Mouse (Mus musculus): ENCODE results near the gene Bub1b. TPM values are rescaled to one million over a fixed set of nuclear protein-coding genes. Genes with fewer than 3 reads are reported as not detected.
A peak's percentile ranks its signal among the peaks of the same experiment; 100 is the strongest.

Gene Bub1b
- total and polyA plus RNA-seq, 3 experiments = 91.5 to 118 (median 99.3) TPM

DNA sequence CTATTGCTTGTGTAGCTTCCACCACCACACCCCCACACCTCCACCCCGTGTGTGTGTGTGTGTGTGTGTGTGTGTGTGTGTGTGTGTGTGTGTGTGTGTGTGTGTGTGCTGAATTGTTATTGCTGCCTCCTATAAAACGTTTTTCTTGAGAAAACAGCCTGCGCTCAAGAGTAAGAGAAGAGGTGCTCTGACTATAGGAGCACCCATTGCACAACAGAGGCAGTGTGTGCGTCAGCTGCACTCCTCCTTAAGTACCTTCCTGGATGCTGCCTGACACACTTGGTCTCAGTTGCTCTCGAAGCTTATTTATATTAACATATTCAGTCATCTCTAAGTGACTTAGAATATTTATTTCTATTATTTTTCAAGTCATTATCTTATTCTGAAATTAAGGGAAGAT, 20.0 kb downstream of the Bub1b start:
- Histone ChIP-seq H3K9ac (ENCODE audit: insufficient read depth, low read depth) (no peak overlapping the region), H3K79me2 (replicated peaks; ENCODE audit: control insufficient read depth, extremely low read depth, insufficient read depth, poor library complexity, severe bottlenecking) (no peaks in the 10 kb centered on the region; the same call in none of the 2 replicates), H3K4me2 (ENCODE audit: insufficient read depth, low read depth, poor library complexity, severe bottlenecking) (no peak overlapping the region), H3K9me3 (replicated peaks; ENCODE audit: low read length) (peaks cover 10% of the 10 kb centered on the region), H3K27me3 (replicated peaks) (no peaks in the 10 kb centered on the region), H3K4me3 (replicated peaks in 1 of 3; ENCODE audit: low read depth in 2 of 3, low read length in 2 of 3, poor library complexity in 1 of 3) (no peak overlapping the region), H3K4me1 (ENCODE audit: control insufficient read depth in 1 of 2, insufficient read depth in 2 of 2) (peaks cover 21 to 49% of the 10 kb centered on the region in 2 experiments), H3K27ac (ENCODE audit: insufficient read depth, low read depth) (no peak overlapping the region), H3K36me3 (replicated peaks in 1 of 2; ENCODE audit: control insufficient read depth in 1 of 2, insufficient read depth in 1 of 2, low read length in 1 of 2) (peaks cover 69 to 89% of the 10 kb centered on the region in 2 experiments)
- in situ Hi-C loops (cut with MboI; ENCODE audit: low pct_ligation_motif_present, low pct_unique_long_range_greater_than_20kb, low sequenced_read_pairs) = no loop called here
- TF ChIP-seq MAX (IDR thresholded peaks at IDR 0.05; ENCODE audit: low read length) = no peak
- TF ChIP-seq ETS1 (conservative IDR thresholded peaks at IDR 0.05; ENCODE audit: low read depth, low read length) = no peak
- no peak for TF ChIP-seq ELF1 (IDR thresholded peaks at IDR 0.05; ENCODE audit: low read depth, low read length)
- no peak for TF ChIP-seq CHD1 (IDR thresholded peaks at IDR 0.05; ENCODE audit: low read depth, low read length)
- DNase-seq (ENCODE audit: extremely low read depth) = no peak
- dilution Hi-C loops (cut with MboI; ENCODE audit: extremely low pct_ligation_motif_present, extremely low pct_unique_long_range_greater_than_20kb, low sequenced_read_pairs) = no loop called here

DNA sequence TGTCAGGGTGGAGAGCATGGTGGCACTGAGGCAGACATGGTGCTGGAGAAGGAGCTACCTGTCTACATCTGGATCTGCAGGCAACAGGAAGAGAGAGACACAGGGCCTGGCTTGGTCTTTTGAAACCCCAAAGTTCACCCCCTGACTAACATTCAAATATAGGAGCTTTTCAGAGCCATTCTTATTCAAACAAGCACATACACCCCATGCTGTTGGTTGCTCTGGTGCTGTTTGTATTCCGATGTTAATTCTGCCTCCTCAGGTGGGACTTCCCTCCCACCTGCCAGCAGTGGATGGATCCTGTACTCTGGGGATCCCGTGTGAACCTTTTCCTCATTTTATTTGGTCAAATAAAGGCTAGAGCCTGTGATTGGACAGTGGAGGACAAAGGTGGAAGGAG, 22.1 kb downstream of the Bub1b start:
- Histone ChIP-seq H3K9me3 (replicated peaks; ENCODE audit: low read length) (peaks cover 10% of the 10 kb centered on the region), H3K4me1 (ENCODE audit: control insufficient read depth in 1 of 2, insufficient read depth in 2 of 2) (peaks cover 26 to 56% of the 10 kb centered on the region in 2 experiments), H3K27me3 (replicated peaks) (no peaks in the 10 kb centered on the region), H3K36me3 (replicated peaks in 1 of 2; ENCODE audit: control insufficient read depth in 1 of 2, insufficient read depth in 1 of 2, low read length in 1 of 2) (peaks cover 65 to 89% of the 10 kb centered on the region in 2 experiments), H3K27ac (ENCODE audit: insufficient read depth, low read depth) (peak overlapping the region; percentile 89), H3K4me2 (ENCODE audit: insufficient read depth, low read depth, poor library complexity, severe bottlenecking) (peak overlapping the region; percentile 59; the same call in 1 of the 2 replicates), H3K79me2 (replicated peaks; ENCODE audit: control insufficient read depth, extremely low read depth, insufficient read depth, poor library complexity, severe bottlenecking) (no peaks in the 10 kb centered on the region; the same call in none of the 2 replicates), H3K4me3 (replicated peaks in 1 of 3; ENCODE audit: low read depth in 2 of 3, low read length in 2 of 3, poor library complexity in 1 of 3) (no peak overlapping the region), H3K9ac (ENCODE audit: insufficient read depth, low read depth) (no peak overlapping the region)
- TF ChIP-seq IRF4 (IDR thresholded peaks at IDR 0.05; ENCODE audit: low read depth, low read length) = peak; percentile 27; the same call in 1 of the 2 replicates
- no peak for TF ChIP-seq ZKSCAN1 (IDR thresholded peaks at IDR 0.05; ENCODE audit: borderline replicate concordance, low read depth, low read length)
- TF ChIP-seq UBTF (IDR thresholded peaks at IDR 0.05; ENCODE audit: low read depth, low read length) = no peak
- 0 out of 2 replicates have a peak, but pooled peaks have one; percentile 10 for TF ChIP-seq BHLHE40 (IDR thresholded peaks at IDR 0.05; ENCODE audit: low read depth, low read length)
- TF ChIP-seq TCF12 (IDR thresholded peaks at IDR 0.05; ENCODE audit: low read depth, low read length) = peak; percentile 36; the same call in 1 of the 2 replicates
- no peak for TF ChIP-seq ZMIZ1 (IDR thresholded peaks at IDR 0.05; ENCODE audit: low read depth, low read length)
- TF ChIP-seq MEF2A (IDR thresholded peaks at IDR 0.05; ENCODE audit: borderline replicate concordance, low read depth, low read length) = 0 out of 2 replicates have a peak, but pooled peaks have one; percentile 31
- TF ChIP-seq PAX5 (IDR thresholded peaks at IDR 0.05; ENCODE audit: low read length) = no peak
- TF ChIP-seq USF1 (IDR thresholded peaks at IDR 0.05; ENCODE audit: low read depth, low read length) = no peak
- TF ChIP-seq E2F4 (IDR thresholded peaks at IDR 0.05; ENCODE audit: insufficient replicate concordance, low read depth, low read length) = no peak
- TF ChIP-seq EP300 (IDR thresholded peaks at IDR 0.05; ENCODE audit: low read length) = no peak
- in situ Hi-C loops (cut with MboI; ENCODE audit: low pct_ligation_motif_present, low pct_unique_long_range_greater_than_20kb, low sequenced_read_pairs) = no loop called here
- peak; percentile 30 for DNase-seq (ENCODE audit: extremely low read depth)
- dilution Hi-C loops (cut with MboI; ENCODE audit: extremely low pct_ligation_motif_present, extremely low pct_unique_long_range_greater_than_20kb, low sequenced_read_pairs) = no loop called here

Data from CH12.LX (cell line).